Mouse (Mus musculus): ENCODE results near the gene Fgd2. TPM values are rescaled to one million over a fixed set of nuclear protein-coding genes. Genes with fewer than 3 reads are reported as not detected.

Fgd2 gene
- polyA plus RNA-seq, 1 experiment from 2014 or later: 12.9 TPM

Other genes starting within 250 kb of the Fgd2 start
- gene Rab44, start 246.8 kb upstream of the Fgd2 start, polyA plus RNA-seq (2015; fragmentation: Nextera tagmentation; extraction: Ambion mirVana): 0.55 and 0.56 TPM in 2 replicates
- 28.1 and 36.0 TPM in 2 replicates for gene Cpne5, start 122.7 kb upstream of the Fgd2 start, polyA plus RNA-seq (2015; fragmentation: Nextera tagmentation; extraction: Ambion mirVana)
- gene Ppil1, start 96.7 kb upstream of the Fgd2 start, polyA plus RNA-seq (2015; fragmentation: Nextera tagmentation; extraction: Ambion mirVana): 149 and 162 TPM in 2 replicates
- 66.7 and 71.3 TPM in 2 replicates for gene BC004004, start 92.1 kb upstream of the Fgd2 start, polyA plus RNA-seq (2015; fragmentation: Nextera tagmentation; extraction: Ambion mirVana)
- 0.23 and 0.27 TPM in 2 replicates for gene Pi16, start 43.2 kb upstream of the Fgd2 start, polyA plus RNA-seq (2015; fragmentation: Nextera tagmentation; extraction: Ambion mirVana)
- gene Mtch1, start 13.0 kb upstream of the Fgd2 start, polyA plus RNA-seq (2015; fragmentation: Nextera tagmentation; extraction: Ambion mirVana): 284 and 299 TPM in 2 replicates
- gene Pim1, start 129.8 kb downstream of the Fgd2 start, polyA plus RNA-seq (2015; fragmentation: Nextera tagmentation; extraction: Ambion mirVana): 16.1 and 17.4 TPM in 2 replicates
- not detected in 2 replicates for gene Gm17657, start 188.7 kb downstream of the Fgd2 start, polyA plus RNA-seq (2015; fragmentation: Nextera tagmentation; extraction: Ambion mirVana)
- gene Tbc1d22b, start 188.9 kb downstream of the Fgd2 start, polyA plus RNA-seq (2015; fragmentation: Nextera tagmentation; extraction: Ambion mirVana): 14.8 and 16.4 TPM in 2 replicates
- gene Tmem217, start 191.5 kb downstream of the Fgd2 start, polyA plus RNA-seq (2015; fragmentation: Nextera tagmentation; extraction: Ambion mirVana): 1.8 and 2.3 TPM in 2 replicates

Measured in embryonic facial prominence, embryonic 13.5 days (tissue).